Mouse (Mus musculus) kidney, embryonic 16.5 days (tissue): ENCODE results near the gene Ryr1. TPM values are rescaled to one million over a fixed set of nuclear protein-coding genes. Genes with fewer than 3 reads are reported as not detected.

Source experiments
- ATAC-seq: fragments of 200-750 bp; cut with Nextera tagmentation; 2 replicates; pipeline ENCODE4 v1.8.0; 2017; ENCODE audit warnings: moderate TSS enrichment; ENCODE audit not compliant: low FRiP score, low TSS enrichment
- H3K27ac ChIP-seq: fragments of 300-500 bp; sonication (generic); 2 replicates; pipeline ENCODE4 v1.5.1; 2014; ENCODE audit warnings: low read length
- H3K27me3 ChIP-seq: fragments of 300-500 bp; sonication (generic); 2 replicates; pipeline ENCODE4 v1.6.1; 2014; ENCODE audit warnings: low read length, control low read depth, mixed read lengths; ENCODE audit not compliant: insufficient read depth
- H3K36me3 ChIP-seq: fragments of 300-500 bp; sonication (generic); 2 replicates; pipeline ENCODE4 v1.6.1; 2014; ENCODE audit warnings: low read length, control low read depth, mixed read lengths; ENCODE audit not compliant: insufficient read depth
- H3K4me1 ChIP-seq: fragments of 300-500 bp; sonication (generic); 2 replicates; pipeline ENCODE4 v1.6.1; 2014; ENCODE audit warnings: low read length, control low read depth, mixed read lengths; ENCODE audit not compliant: insufficient read depth
- H3K4me2 ChIP-seq: fragments of 300-500 bp; sonication (generic); replicated peaks from 2 replicates; pipeline ENCODE4 v1.6.1; 2014; ENCODE audit warnings: low read depth, low read length
- H3K4me3 ChIP-seq: fragments of 300-500 bp; sonication (generic); 2 replicates; pipeline ENCODE4 v1.5.1; 2014; ENCODE audit warnings: mild to moderate bottlenecking, low read length
- H3K9ac ChIP-seq: fragments of 300-500 bp; sonication (generic); replicated peaks from 2 replicates; pipeline ENCODE4 v1.6.1; 2014; ENCODE audit warnings: low read length
- H3K9me3 ChIP-seq: fragments of 300-500 bp; sonication (generic); 2 replicates; pipeline ENCODE4 v1.6.1; 2016; ENCODE audit warnings: low read length, control low read depth
- WGBS: fragments of 180-500 bp; shearing (Covaris S2); extraction: QIAGEN DNeasy Blood & Tissue Kit; methylation state at CpG from one replicate; pipeline ENCODE4 v1.1.7; 2014; 5-methylcytosine and 5-hydroxymethylcytosine counted together
- polyA plus RNA-seq: library from polyadenylated mRNA; unstranded; fragments of >200 nt; fragmentation: Nextera tagmentation; extraction: Ambion mirVana; gene quantifications from 2 replicates; pipeline ENCODE4 v1.2.1, GENCODE M21; 2015

Ryr1 gene
- polyA plus RNA-seq, 1 experiment from 2014 or later, result 0.97 TPM

GRCm38 (mm10) chr7:29041194-29041593, 83.8 kb downstream of the Ryr1 start:
- Histone ChIP-seq H3K9ac (no peak overlapping the region), H3K27ac (no peak overlapping the region), H3K36me3 (no peaks in the 10 kb centered on the region), H3K9me3 (no peaks in the 10 kb centered on the region), H3K27me3 (no peaks in the 10 kb centered on the region), H3K4me3 (no peak overlapping the region), H3K4me2 (no peak overlapping the region), H3K4me1 (peaks cover 33% of the 10 kb centered on the region)
- WGBS, result 81% methylated on average over 5 of the region's 5 CpGs
- ATAC-seq, result no peak

- no peaks in the 10 kb centered on the region for H3K9me3 ChIP-seq
- peak overlapping the region; percentile 58 for H3K4me2 ChIP-seq
- H3K27me3 ChIP-seq, result no peaks in the 10 kb centered on the region
- H3K36me3 ChIP-seq, result no peaks in the 10 kb centered on the region
- WGBS, result 1% methylated on average over 26 of the region's 26 CpGs
- peaks cover 29% of the 10 kb centered on the region for H3K4me1 ChIP-seq
- H3K27ac ChIP-seq, result no peak overlapping the region
- peak overlapping the region; percentile 50 for H3K4me3 ChIP-seq
- peak overlapping the region; percentile 71 for H3K9ac ChIP-seq
- ATAC-seq, result peak; percentile 64
These were observed 84.9 kb downstream of the Ryr1 start for GRCm38 (mm10) chr7:29039985-29040661.

- peak; percentile 63 for ATAC-seq
- Histone ChIP-seq H3K36me3 (no peaks in the 10 kb centered on the region), H3K27me3 (no peaks in the 10 kb centered on the region), H3K4me3 (peak overlapping the region; percentile 50), H3K9ac (peak overlapping the region; percentile 71), H3K4me1 (peaks cover 24% of the 10 kb centered on the region), H3K9me3 (no peaks in the 10 kb centered on the region), H3K4me2 (peak overlapping the region; percentile 58), H3K27ac (no peak overlapping the region)
- WGBS, result 2% methylated on average over 11 of the region's 11 CpGs
These were observed 85.4 kb downstream of the Ryr1 start for GRCm38 (mm10) chr7:29039604-29039984.

- 81% methylated on average over 6 of the region's 6 CpGs for WGBS
- H3K36me3 ChIP-seq, result no peaks in the 10 kb centered on the region
- no peaks in the 10 kb centered on the region for H3K27me3 ChIP-seq
- no peaks in the 10 kb centered on the region for H3K9me3 ChIP-seq
- H3K4me2 ChIP-seq, result no peak overlapping the region
- no peak overlapping the region for H3K27ac ChIP-seq
- peaks cover 5% of the 10 kb centered on the region; the same call in 1 of the 2 replicates for H3K4me1 ChIP-seq
- H3K9ac ChIP-seq, result no peak overlapping the region
- no peak overlapping the region for H3K4me3 ChIP-seq
- ATAC-seq, result no peak
These were observed 87.7 kb downstream of the Ryr1 start for GRCm38 (mm10) chr7:29037261-29037660.

GRCm38 (mm10) chr7:29032685-29033084, 92.3 kb downstream of the Ryr1 start:
- no peak for ATAC-seq
- no peak overlapping the region for H3K4me3 ChIP-seq
- H3K27me3 ChIP-seq, result no peaks in the 10 kb centered on the region
- H3K9me3 ChIP-seq, result no peaks in the 10 kb centered on the region
- no peaks in the 10 kb centered on the region for H3K4me1 ChIP-seq
- H3K9ac ChIP-seq, result no peak overlapping the region
- H3K36me3 ChIP-seq, result no peaks in the 10 kb centered on the region
- 91% methylated on average over 5 of the region's 5 CpGs for WGBS
- no peak overlapping the region for H3K27ac ChIP-seq
- no peak overlapping the region for H3K4me2 ChIP-seq

GRCm38 (mm10) chr7:29031641-29032040, 93.3 kb downstream of the Ryr1 start:
- H3K9ac ChIP-seq, result no peak overlapping the region
- no peak overlapping the region for H3K4me2 ChIP-seq
- no peak overlapping the region for H3K4me3 ChIP-seq
- no peaks in the 10 kb centered on the region for H3K36me3 ChIP-seq
- no peak overlapping the region for H3K27ac ChIP-seq
- H3K9me3 ChIP-seq, result no peaks in the 10 kb centered on the region
- 63% methylated on average over 10 of the region's 10 CpGs for WGBS
- H3K27me3 ChIP-seq, result no peaks in the 10 kb centered on the region
- no peaks in the 10 kb centered on the region for H3K4me1 ChIP-seq
- ATAC-seq, result no peak

- whole genome bisulfite sequencing, result 87% methylated on average over 14 of the region's 14 CpGs
- Histone ChIP-seq H3K27ac (no peak overlapping the region), H3K4me3 (no peak overlapping the region), H3K4me1 (no peaks in the 10 kb centered on the region), H3K9me3 (no peaks in the 10 kb centered on the region), H3K4me2 (no peak overlapping the region), H3K36me3 (no peaks in the 10 kb centered on the region), H3K9ac (no peak overlapping the region), H3K27me3 (no peaks in the 10 kb centered on the region)
- no peak for ATAC-seq
These were observed 95.0 kb downstream of the Ryr1 start for GRCm38 (mm10) chr7:29029690-29030656.

GRCm38 (mm10) chr7:29028761-29029160, 96.2 kb downstream of the Ryr1 start:
- Histone ChIP-seq H3K27me3 (no peaks in the 10 kb centered on the region), H3K36me3 (no peaks in the 10 kb centered on the region), H3K9me3 (no peaks in the 10 kb centered on the region), H3K9ac (no peak overlapping the region), H3K4me2 (no peak overlapping the region), H3K4me3 (no peak overlapping the region), H3K4me1 (no peaks in the 10 kb centered on the region), H3K27ac (no peak overlapping the region)
- ATAC-seq, result no peak
- WGBS, result 83% methylated on average over 6 of the region's 6 CpGs

- Histone ChIP-seq H3K27me3 (no peaks in the 10 kb centered on the region), H3K9me3 (no peaks in the 10 kb centered on the region), H3K4me1 (no peaks in the 10 kb centered on the region), H3K36me3 (no peaks in the 10 kb centered on the region), H3K27ac (no peak overlapping the region), H3K4me2 (no peak overlapping the region), H3K4me3 (no peak overlapping the region), H3K9ac (no peak overlapping the region)
- 85% methylated on average over 4 of the region's 4 CpGs for WGBS
- ATAC-seq, result no peak
These were observed 98.2 kb downstream of the Ryr1 start for GRCm38 (mm10) chr7:29026811-29027210.

- no peaks in the 10 kb centered on the region for H3K9me3 ChIP-seq
- no peaks in the 10 kb centered on the region for H3K36me3 ChIP-seq
- no peak overlapping the region for H3K27ac ChIP-seq
- no peak for ATAC-seq
- no peak overlapping the region for H3K4me2 ChIP-seq
- H3K4me3 ChIP-seq, result no peak overlapping the region
- 91% methylated on average over 5 of the region's 5 CpGs for WGBS
- H3K4me1 ChIP-seq, result no peaks in the 10 kb centered on the region
- no peak overlapping the region for H3K9ac ChIP-seq
- no peaks in the 10 kb centered on the region for H3K27me3 ChIP-seq
These were observed 98.8 kb downstream of the Ryr1 start for GRCm38 (mm10) chr7:29026195-29026594.
